Mouse (Mus musculus): Measurements from ENCODE around the gene Zfp637.
"Not testable (repeated sequence)": the region's sequence is repeated elsewhere in the genome, so short reads cannot be mapped to it uniquely, and the experiment has no call there.

Gene Zfp637

DNA sequence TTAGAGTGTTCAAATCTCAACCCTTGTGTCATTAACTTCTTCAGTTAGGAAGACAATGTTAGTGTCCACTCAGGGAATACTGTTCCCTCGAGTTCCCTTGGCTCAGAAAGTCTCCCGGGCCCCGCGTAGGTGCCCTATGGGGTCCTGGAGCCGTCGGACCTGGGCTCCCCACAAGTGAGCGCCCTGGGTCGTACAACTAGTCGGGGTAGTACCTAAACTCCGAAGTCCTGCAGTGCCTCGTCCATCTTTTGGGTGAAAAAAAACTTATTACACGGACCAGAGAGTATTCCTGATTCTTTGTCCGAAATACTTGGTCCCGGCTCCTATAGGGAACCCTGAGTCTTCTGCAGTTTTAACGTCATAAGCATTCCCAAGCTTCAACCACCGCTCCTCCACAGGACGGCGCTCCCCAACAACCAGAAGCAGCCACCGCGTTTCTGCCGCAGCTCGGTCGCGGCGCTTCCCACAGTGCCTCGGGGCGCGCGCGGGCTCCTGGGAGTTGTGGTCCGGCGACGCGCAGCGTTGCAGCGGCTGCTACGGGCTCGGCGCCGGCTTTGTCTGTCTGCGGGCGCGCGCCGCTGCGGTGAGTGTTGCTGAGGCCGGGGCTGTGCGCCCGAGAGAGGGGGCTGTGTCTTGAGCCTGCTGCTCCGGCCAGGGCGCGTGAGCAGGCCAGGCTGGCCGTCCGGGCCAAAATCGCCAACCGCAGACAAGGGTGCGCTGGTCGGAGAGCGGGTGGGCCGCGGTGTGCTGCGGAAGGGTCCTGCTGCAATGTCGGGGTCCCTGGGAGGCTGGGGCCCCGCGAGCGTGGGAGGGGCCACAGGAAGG, at the start of gene Zfp637:
TSS of gene Zfp637 (plus strand) at position 495 of the 825 bp plus-strand sequence.
- DNase-seq (ENCODE audit: low read depth, low spot score): peak; percentile 90

GRCm38 (mm10) chr6:117795251-117795650, 45.7 kb upstream of the Zfp637 start:
- DNase-seq (ENCODE audit: low read depth, low spot score): no peak

GRCm38 (mm10) chr6:117800824-117801223, 40.2 kb upstream of the Zfp637 start:
- DNase-seq (ENCODE audit: low read depth, low spot score): no peak

GRCm38 (mm10) chr6:117801801-117802200, 39.2 kb upstream of the Zfp637 start:
- DNase-seq (ENCODE audit: low read depth, low spot score): no peak

GRCm38 (mm10) chr6:117807756-117808155, 33.2 kb upstream of the Zfp637 start:
- no peak for DNase-seq (ENCODE audit: low read depth, low spot score)

DNA sequence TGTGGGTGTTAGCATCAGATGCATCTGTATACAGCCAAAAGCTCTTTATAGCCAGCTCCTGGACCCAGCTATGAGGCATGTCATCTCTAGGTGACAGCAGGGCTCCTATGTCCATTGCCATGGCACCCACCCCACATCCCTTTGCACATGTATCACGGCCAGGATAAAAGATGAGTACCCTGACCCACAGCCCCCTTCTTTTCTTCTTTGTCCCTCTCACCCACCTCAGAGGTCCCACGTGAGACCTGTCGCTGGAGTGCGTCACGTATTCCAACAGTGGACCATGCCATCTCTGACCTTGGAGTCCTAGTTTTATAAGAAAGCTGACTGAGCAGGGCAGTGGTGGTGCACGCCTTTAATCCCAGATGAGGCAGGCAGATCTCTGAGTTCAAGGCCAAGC, 31.2 kb upstream of the Zfp637 start:
- no peak for DNase-seq (ENCODE audit: low read depth, low spot score)

DNA sequence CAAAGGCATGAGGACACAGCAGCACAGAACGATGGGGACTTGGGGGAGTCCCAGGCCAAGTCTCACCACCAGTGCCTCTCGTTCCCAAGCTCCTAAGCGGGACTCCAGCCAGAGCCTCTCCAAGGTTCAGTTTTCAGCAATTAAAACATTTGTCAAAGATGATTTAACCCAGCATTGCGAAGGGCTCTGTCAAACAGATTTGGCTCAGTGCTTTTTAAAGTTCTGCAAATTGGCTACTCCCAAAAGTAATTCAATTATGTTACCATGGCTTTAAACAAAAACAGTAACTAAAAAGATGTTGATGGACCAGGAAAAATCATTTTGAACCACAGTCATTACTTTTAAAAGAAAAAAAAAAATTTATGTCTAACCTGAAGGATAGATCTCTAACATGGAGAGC, 30.3 kb upstream of the Zfp637 start:
- DNase-seq (ENCODE audit: low read depth, low spot score): no peak

GRCm38 (mm10) chr6:117811256-117811655, 29.7 kb upstream of the Zfp637 start:
- DNase-seq (ENCODE audit: low read depth, low spot score): no peak

- no peak for DNase-seq (ENCODE audit: low read depth, low spot score)
These were observed 26.3 kb upstream of the Zfp637 start for GRCm38 (mm10) chr6:117814681-117815080.

GRCm38 (mm10) chr6:117817108-117817541, 23.9 kb upstream of the Zfp637 start:
- DNase-seq (ENCODE audit: low read depth, low spot score): no peak

- no peak for DNase-seq (ENCODE audit: low read depth, low spot score)
These were observed 20.7 kb upstream of the Zfp637 start for GRCm38 (mm10) chr6:117820327-117820726.

GRCm38 (mm10) chr6:117825369-117825768, 15.6 kb upstream of the Zfp637 start:
- peak; percentile 62 for DNase-seq (ENCODE audit: low read depth, low spot score)

GRCm38 (mm10) chr6:117828273-117828672, 12.7 kb upstream of the Zfp637 start:
- peak; percentile 28 for DNase-seq (ENCODE audit: low read depth, low spot score)

DNA sequence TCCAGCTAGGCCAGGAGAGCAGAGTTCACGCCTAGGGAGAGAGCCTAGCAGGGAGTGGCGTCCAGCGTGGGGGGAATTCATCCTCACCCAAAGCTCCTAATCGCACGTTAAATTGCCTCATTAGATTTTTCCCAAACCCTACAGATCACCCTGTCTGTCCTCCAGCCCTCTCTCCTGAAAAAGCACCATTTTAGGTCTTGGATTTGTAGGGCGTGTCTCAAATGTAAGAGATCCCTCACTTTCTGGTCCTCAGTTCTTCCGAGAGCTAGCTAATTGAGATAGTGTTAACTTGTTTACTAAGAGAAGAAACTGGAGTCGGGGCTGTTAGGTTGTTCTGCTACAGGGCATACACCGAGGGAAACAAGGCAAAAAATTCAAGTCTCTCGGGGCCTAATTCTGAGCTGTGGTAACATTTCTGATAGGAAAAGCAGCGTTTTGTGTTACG, 553 bp downstream of the Zfp637 start:
- no peak for DNase-seq (ENCODE audit: low read depth, low spot score)

- no peak for DNase-seq (ENCODE audit: low read depth, low spot score)
These were observed 3.6 kb downstream of the Zfp637 start for GRCm38 (mm10) chr6:117844597-117844996.

- not testable (repeated sequence) for DNase-seq (ENCODE audit: low read depth, low spot score)
These were observed 5.7 kb downstream of the Zfp637 start for GRCm38 (mm10) chr6:117846671-117847070.

DNA sequence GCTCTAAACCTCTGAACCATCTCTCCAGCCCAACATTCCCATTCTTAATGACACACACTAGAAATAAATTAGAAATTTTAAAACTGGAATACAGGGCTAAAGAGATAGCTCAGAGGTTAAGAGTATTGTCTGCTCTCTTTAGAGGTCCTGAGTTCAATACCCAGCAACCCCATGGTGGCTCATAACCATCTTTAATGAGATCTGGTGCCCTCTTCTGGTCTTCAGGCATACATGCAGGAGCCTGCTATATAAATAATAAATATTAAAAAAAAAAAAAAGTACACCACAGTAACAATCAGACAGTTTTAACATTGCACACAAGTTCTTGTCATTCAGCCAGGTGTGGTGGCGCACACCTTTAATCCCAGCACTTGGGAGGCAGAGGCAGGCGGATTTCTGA, 6.8 kb downstream of the Zfp637 start:
- DNase-seq (ENCODE audit: low read depth, low spot score): peak; percentile 17

- no peak for DNase-seq (ENCODE audit: low read depth, low spot score)
These were observed 7.6 kb downstream of the Zfp637 start for GRCm38 (mm10) chr6:117848577-117848976.

DNA sequence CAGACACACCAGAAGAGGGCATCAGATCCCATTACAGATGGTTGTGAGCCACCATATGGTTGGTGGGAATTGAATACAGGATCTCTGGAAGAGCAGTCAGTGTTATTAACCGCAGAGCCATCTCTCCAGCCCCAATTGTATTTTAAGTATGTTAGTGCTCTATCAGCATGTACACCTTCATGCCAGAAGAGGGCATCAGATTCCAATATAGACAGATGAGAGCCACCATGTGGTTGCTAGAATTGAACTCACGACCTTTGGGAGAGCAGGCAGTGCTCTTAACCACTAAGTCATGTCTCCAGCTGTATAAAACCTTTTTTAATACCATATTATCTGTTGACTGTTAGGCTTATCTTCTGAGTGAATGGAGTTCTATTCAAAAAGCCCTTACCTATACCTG, 10.8 kb downstream of the Zfp637 start:
- peak; percentile 53 for DNase-seq (ENCODE audit: low read depth, low spot score)

- DNase-seq (ENCODE audit: low read depth, low spot score): peak; percentile 17
These were observed 17.0 kb downstream of the Zfp637 start for GRCm38 (mm10) chr6:117857990-117858389.

- no peak for DNase-seq (ENCODE audit: low read depth, low spot score)
These were observed 20.9 kb downstream of the Zfp637 start, which contains the start of gene Zfp239 for GRCm38 (mm10) chr6:117861848-117862247. Gene Zfp239 (plus strand): TSS chr6:117862100.

DNA sequence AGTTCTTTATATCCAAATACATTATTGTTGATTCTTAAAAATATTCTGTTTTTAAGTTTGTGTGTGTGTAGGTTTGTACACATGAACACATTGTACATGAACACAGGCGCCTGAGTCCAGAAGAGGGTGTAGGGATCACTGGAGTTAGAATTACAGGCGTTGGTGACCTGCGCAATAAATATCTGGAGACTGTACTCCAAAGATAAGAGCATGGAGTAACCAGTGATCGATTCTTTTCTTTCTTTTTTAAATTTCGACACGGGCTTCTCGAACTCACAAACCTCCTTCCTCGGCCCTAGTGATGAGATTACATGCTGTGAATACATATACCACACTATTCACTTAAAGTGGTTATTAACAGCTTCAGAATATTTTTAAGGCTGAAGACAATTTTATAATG, 21.5 kb downstream of the Zfp637 start:
- no peak for DNase-seq (ENCODE audit: low read depth, low spot score)

DNA sequence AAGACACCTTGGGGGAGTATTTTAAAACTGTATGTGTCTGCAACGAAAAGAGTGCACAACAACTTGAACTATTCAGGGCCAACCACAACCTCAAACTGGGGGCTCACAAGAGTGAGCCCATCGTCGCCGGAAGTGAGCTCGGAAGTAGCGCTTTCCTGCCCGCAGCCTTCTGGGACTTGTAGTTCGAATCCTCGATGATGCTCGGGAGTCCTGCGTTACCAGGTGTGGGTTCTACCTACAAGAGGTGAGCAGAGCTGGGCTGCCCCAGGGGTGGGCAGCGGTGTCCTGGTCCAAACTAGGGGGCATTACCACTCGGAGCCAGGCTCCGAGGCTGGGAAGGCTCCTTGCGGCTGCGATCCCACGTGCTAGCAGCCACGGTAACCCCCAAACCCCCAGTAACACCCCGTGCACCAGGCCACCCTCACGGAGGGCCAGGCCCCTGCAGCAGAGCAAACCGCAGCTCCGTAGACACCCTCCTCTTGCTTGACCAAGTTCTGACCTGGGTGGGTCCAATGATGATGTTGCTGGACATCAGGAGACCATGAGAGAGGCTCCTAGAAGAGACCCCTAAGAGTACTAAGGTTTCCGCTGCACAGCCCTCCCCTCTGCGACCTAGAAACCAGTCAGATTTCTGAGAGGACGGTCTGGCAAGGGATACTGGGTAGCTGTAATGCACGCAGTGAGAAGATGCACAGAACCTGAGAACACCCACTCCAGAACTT, 22.1 kb downstream of the Zfp637 start:
- peak; percentile 76 for DNase-seq (ENCODE audit: low read depth, low spot score)
